Comparison of ENCODE assay signal across 13 mouse cellular contexts in the genomic region with DNA sequence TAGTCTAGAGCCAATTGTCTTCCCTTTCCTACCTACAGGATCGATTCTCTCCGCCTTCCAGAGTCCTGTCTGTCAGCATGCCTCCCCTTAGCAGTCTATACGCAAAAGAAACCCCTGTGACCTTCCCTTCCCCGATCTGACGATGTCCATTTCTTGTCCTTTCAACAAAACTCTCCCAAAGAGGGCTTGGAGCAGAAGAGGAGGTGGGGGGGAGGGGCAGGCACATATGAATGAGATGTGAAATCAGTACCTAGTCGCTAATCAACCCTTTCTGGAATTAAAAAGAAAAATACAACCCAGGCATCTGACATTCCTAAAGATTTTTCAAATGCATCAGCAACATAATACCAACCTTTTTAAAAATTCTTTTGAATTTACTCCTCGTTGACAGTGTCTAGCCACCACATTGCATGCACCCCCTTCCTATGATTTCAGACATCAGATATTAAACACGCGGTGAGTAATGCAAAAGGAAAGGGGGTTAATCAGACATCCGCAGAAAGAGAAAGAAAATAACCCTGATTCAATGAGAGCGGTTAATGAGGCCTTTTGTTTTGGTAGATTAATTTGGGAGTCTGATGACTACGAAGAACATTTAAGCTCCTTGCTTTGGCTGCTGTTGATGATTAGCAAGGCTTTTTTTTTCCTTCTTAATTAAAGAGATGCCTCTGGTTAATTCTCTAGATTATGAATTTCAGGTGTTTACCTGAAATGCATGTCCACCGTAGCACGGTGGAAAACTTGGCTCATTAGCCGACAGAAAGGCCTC. TPM values are rescaled to one million over a fixed set of nuclear protein-coding genes. Genes with fewer than 3 reads are reported as not detected.
DNase-seq lines count a peak whose midpoint lies in the region; ATAC-seq and TF ChIP-seq lines count a peak whose summit lies in the region.
"Had no signal": no experiment of that assay in that cellular context is flagged by ENCODE, and none has a peak within 500 bp of the region (broad histone marks: within the 10 kb centered on the region; RNA-seq: fewer than 3 reads in every experiment).

No protein-coding gene starts in this region.

- WGBS in hindbrain, embryonic 11.5 days = 30% methylated on average over 15 of the region's 15 CpGs
- 29% methylated on average over 15 of the region's 15 CpGs for WGBS in hindbrain, postnatal 0 days
- WGBS in forebrain, embryonic 15.5 days = 9% methylated on average over 15 of the region's 15 CpGs
- 20% methylated on average over 15 of the region's 15 CpGs for WGBS in midbrain, embryonic 16.5 days
- WGBS in thymus, adult 2 months = 93% methylated on average over 15 of the region's 15 CpGs

- DNase-seq in hindbrain, embryonic 11.5 days (ENCODE audit: low spot score) = peak; percentile 16
- DNase-seq in hindbrain, postnatal 0 days (ENCODE audit: low spot score) = no peak
- peak; percentile 53 for DNase-seq in NIH3T3 (ENCODE audit: low read depth)
- no peak for DNase-seq in urinary bladder, postnatal 36 days (ENCODE audit: low spot score in 2 of 2)
- no peak for DNase-seq in thymus, adult 2 months
- DNase-seq in kidney, postnatal 4 days = no peak
- DNase-seq: cerebellum, adult 11 months; cerebellum, postnatal 36 days had no signal

- peaks cover 10% of the 10 kb centered on the region for H3K4me1 ChIP-seq in hindbrain, embryonic 11.5 days (replicated peaks; ENCODE audit: control insufficient read depth, insufficient read depth, low read length)
- no peaks in the 10 kb centered on the region; the same call in 1 of the 2 replicates for H3K4me1 ChIP-seq in hindbrain, postnatal 0 days (ENCODE audit: insufficient read depth, low read length)
- H3K4me1 ChIP-seq in forebrain, embryonic 15.5 days = peaks cover 37% of the 10 kb centered on the region
- H3K4me1 ChIP-seq in midbrain, embryonic 16.5 days (ENCODE audit: control insufficient read depth, insufficient read depth, low read length) = peaks cover 12% of the 10 kb centered on the region
- H3K4me1 ChIP-seq in thymus, adult 2 months (replicated peaks; ENCODE audit: control insufficient read depth, insufficient read depth, low read length) = no peaks in the 10 kb centered on the region

- TF ChIP-seq CTCF in hindbrain, postnatal 0 days (IDR thresholded peaks at IDR 0.05; ENCODE audit: low read depth) = no peak; the same call in 1 of the 2 replicates
- no peak for TF ChIP-seq CTCF in thymus, adult 2 months (IDR thresholded peaks at IDR 0.05; ENCODE audit: borderline replicate concordance, control insufficient read depth, extremely low read depth, insufficient read depth, low read length, poor library complexity)

- H3K36me3 ChIP-seq in hindbrain, embryonic 11.5 days (ENCODE audit: control insufficient read depth, insufficient read depth, low read length) = no peaks in the 10 kb centered on the region
- no peaks in the 10 kb centered on the region for H3K36me3 ChIP-seq in hindbrain, postnatal 0 days (ENCODE audit: insufficient read depth, low read length)
- H3K36me3 ChIP-seq in forebrain, embryonic 15.5 days = no peaks in the 10 kb centered on the region
- no peaks in the 10 kb centered on the region for H3K36me3 ChIP-seq in midbrain, embryonic 16.5 days (ENCODE audit: control insufficient read depth, insufficient read depth, low read length)
- H3K36me3 ChIP-seq in thymus, adult 2 months (ENCODE audit: control insufficient read depth, insufficient read depth, low read length) = no peaks in the 10 kb centered on the region
- H3K36me3 ChIP-seq: heart, embryonic 15.5 days; lung, embryonic 15.5 days; neural tube, embryonic 12.5 days had no signal

- H3K27ac ChIP-seq in hindbrain, embryonic 11.5 days (ENCODE audit: low read depth, low read length) = no peak overlapping the region
- no peak overlapping the region for H3K27ac ChIP-seq in hindbrain, postnatal 0 days
- H3K27ac ChIP-seq in forebrain, embryonic 15.5 days (replicated peaks) = peak overlapping the region; percentile 76
- H3K27ac ChIP-seq in midbrain, embryonic 16.5 days (ENCODE audit: low read length) = no peak overlapping the region
- H3K27ac ChIP-seq in thymus, adult 2 months (ENCODE audit: control insufficient read depth, insufficient read depth, low read length) = no peak overlapping the region
- H3K27ac ChIP-seq: heart, embryonic 15.5 days; lung, embryonic 15.5 days; neural tube, embryonic 12.5 days had no signal

- no peak for TF ChIP-seq POLR2A in thymus, adult 2 months (IDR thresholded peaks at IDR 0.05; ENCODE audit: control insufficient read depth, extremely low read depth, insufficient read depth, low read length, poor library complexity)

- no peaks in the 10 kb centered on the region for H3K9me3 ChIP-seq in hindbrain, embryonic 11.5 days (ENCODE audit: control insufficient read depth, low read length)
- H3K9me3 ChIP-seq in hindbrain, postnatal 0 days (ENCODE audit: low read length) = no peaks in the 10 kb centered on the region
- H3K9me3 ChIP-seq in forebrain, embryonic 15.5 days = no peaks in the 10 kb centered on the region
- H3K9me3 ChIP-seq in midbrain, embryonic 16.5 days (replicated peaks; ENCODE audit: control insufficient read depth, low read length, poor library complexity, severe bottlenecking) = no peaks in the 10 kb centered on the region
- H3K9me3 ChIP-seq: heart, embryonic 15.5 days; lung, embryonic 15.5 days; neural tube, embryonic 12.5 days had no signal

- no peak overlapping the region for H3K9ac ChIP-seq in hindbrain, embryonic 11.5 days (ENCODE audit: low read depth, low read length)
- no peak overlapping the region for H3K9ac ChIP-seq in hindbrain, postnatal 0 days (replicated peaks; ENCODE audit: low read length)
- H3K9ac ChIP-seq in forebrain, embryonic 15.5 days (replicated peaks) = no peak overlapping the region
- H3K9ac ChIP-seq in midbrain, embryonic 16.5 days (ENCODE audit: low read depth, low read length) = no peak overlapping the region
- H3K9ac ChIP-seq: heart, embryonic 15.5 days; lung, embryonic 15.5 days; neural tube, embryonic 12.5 days had no signal

- no peaks in the 10 kb centered on the region for H3K27me3 ChIP-seq in hindbrain, embryonic 11.5 days (ENCODE audit: control insufficient read depth, insufficient read depth, low read length)
- H3K27me3 ChIP-seq in hindbrain, postnatal 0 days (ENCODE audit: insufficient read depth, low read length) = peaks cover 5% of the 10 kb centered on the region; the same call in 1 of the 2 replicates
- H3K27me3 ChIP-seq in forebrain, embryonic 15.5 days = no peaks in the 10 kb centered on the region
- H3K27me3 ChIP-seq in midbrain, embryonic 16.5 days (ENCODE audit: control insufficient read depth, insufficient read depth, low read depth, low read length) = no peaks in the 10 kb centered on the region
- H3K27me3 ChIP-seq in thymus, adult 2 months (ENCODE audit: control insufficient read depth, insufficient read depth, low read length) = no peaks in the 10 kb centered on the region
- H3K27me3 ChIP-seq: heart, embryonic 15.5 days; lung, embryonic 15.5 days; neural tube, embryonic 12.5 days had no signal

- H3K4me3 ChIP-seq in hindbrain, embryonic 11.5 days (ENCODE audit: low read depth, low read length) = no peak overlapping the region
- no peak overlapping the region for H3K4me3 ChIP-seq in hindbrain, postnatal 0 days (ENCODE audit: low read length)
- H3K4me3 ChIP-seq in forebrain, embryonic 15.5 days = no peak overlapping the region
- H3K4me3 ChIP-seq in midbrain, embryonic 16.5 days (ENCODE audit: low read depth, low read length) = no peak overlapping the region
- H3K4me3 ChIP-seq in thymus, adult 2 months (ENCODE audit: control insufficient read depth, insufficient read depth, low read length) = no peak overlapping the region
- H3K4me3 ChIP-seq: heart, embryonic 15.5 days; lung, embryonic 15.5 days; neural tube, embryonic 12.5 days had no signal

- no peak for ATAC-seq in hindbrain, embryonic 11.5 days (ENCODE audit: low FRiP score)
- no peak; the same call in 1 of the 2 replicates for ATAC-seq in hindbrain, postnatal 0 days
- ATAC-seq in forebrain, embryonic 15.5 days (replicated peaks) = peak; percentile 55
- ATAC-seq in midbrain, embryonic 16.5 days = peak; percentile 37; the same call in 1 of the 2 replicates

- H3K4me2 ChIP-seq in hindbrain, embryonic 11.5 days (replicated peaks; ENCODE audit: low read depth, low read length) = no peak overlapping the region
- H3K4me2 ChIP-seq in hindbrain, postnatal 0 days (ENCODE audit: low read depth, low read length) = no peak overlapping the region
- H3K4me2 ChIP-seq in forebrain, embryonic 15.5 days (replicated peaks) = peak overlapping the region; percentile 17
- no peak overlapping the region for H3K4me2 ChIP-seq in midbrain, embryonic 16.5 days (ENCODE audit: low read length)
- H3K4me2 ChIP-seq: heart, embryonic 15.5 days; lung, embryonic 15.5 days; neural tube, embryonic 12.5 days had no signal

RNA-seq across cellular contexts. Expression of a gene that starts 43.6 kb away (rescaled TPM):
- polyA plus RNA-seq in hindbrain, embryonic 11.5 days (2014; fragmentation: Nextera tagmentation; extraction: Ambion mirVana) = 31.0 and 32.5 TPM in 2 replicates
- 2.5 and 3.4 TPM in 2 replicates for total RNA-seq in hindbrain, postnatal 0 days (2014; rRNA removed)
- polyA plus RNA-seq in hindbrain, postnatal 0 days (2015; fragmentation: Nextera tagmentation; extraction: Ambion mirVana) = 3.5 and 4.4 TPM in 2 replicates
- 9.9 and 11.6 TPM in 2 replicates for polyA plus RNA-seq in forebrain, embryonic 15.5 days (2015; fragmentation: Nextera tagmentation; extraction: Ambion mirVana)
- polyA plus RNA-seq in midbrain, embryonic 16.5 days (2015; fragmentation: Nextera tagmentation; extraction: Ambion mirVana) = 3.8 and 3.9 TPM in 2 replicates
- 6.0 and 9.2 TPM in 2 replicates for polyA plus RNA-seq in thymus, adult 2 months (2012; rRNA removed)

Comparison
In these comparisons a context has a peak if more than half of its experiments do, and no peak if none do; other contexts are left out.
1. DNase-seq: peak in hindbrain, embryonic 11.5 days (single experiment) and NIH3T3 (single experiment); none in hindbrain, postnatal 0 days (single experiment), urinary bladder, postnatal 36 days (0 of 2), thymus, adult 2 months (single experiment) and kidney, postnatal 4 days (0 of 2).
2. ATAC-seq: peak in forebrain, embryonic 15.5 days (single experiment) and midbrain, embryonic 16.5 days (single experiment); none in hindbrain, embryonic 11.5 days (single experiment) and hindbrain, postnatal 0 days (single experiment).